Mouse (Mus musculus) gastrocnemius, adult 2 months (tissue): ENCODE measurements around the gene Clasp2. TPM values are rescaled to one million over a fixed set of nuclear protein-coding genes. Genes with fewer than 3 reads are reported as not detected.
A peak's percentile ranks its signal among the peaks of the same experiment; 100 is the strongest.

Experiments
- DNase-seq: peaks from one replicate; pipeline ENCODE4 v3.0.0; 2022
- H3K27ac ChIP-seq: fragments of 200-600 bp; 2 replicates; pipeline ENCODE4 v1.8.1; 2022; ENCODE audit warnings: mild to moderate bottlenecking
- H3K4me3 ChIP-seq: fragments of 200-600 bp; 2 replicates; pipeline ENCODE4 v1.8.1; 2022; ENCODE audit warnings: mild to moderate bottlenecking, moderate library complexity
- CTCF ChIP-seq: fragments of 200-600 bp; IDR thresholded peaks from 2 replicates; pipeline ENCODE4 v1.8.1; 2022; ENCODE audit warnings: antibody characterized with exemption, mild to moderate bottlenecking, moderate library complexity
- intact Hi-C: fragments of 180-260 bp; cut with DNase I; formaldehyde crosslinking; loops from one replicate; pipeline ENCODE4 v1.15.1; 2025
- total RNA-seq, 2 experiments: library from RNA; stranded (reverse); gene quantifications; 2 replicates each; pipeline ENCODE4 v1.2.3; 2021

Clasp2 gene
- total RNA-seq, 2 experiments from 2014 or later, result 42.0 to 52.7 TPM

DNA sequence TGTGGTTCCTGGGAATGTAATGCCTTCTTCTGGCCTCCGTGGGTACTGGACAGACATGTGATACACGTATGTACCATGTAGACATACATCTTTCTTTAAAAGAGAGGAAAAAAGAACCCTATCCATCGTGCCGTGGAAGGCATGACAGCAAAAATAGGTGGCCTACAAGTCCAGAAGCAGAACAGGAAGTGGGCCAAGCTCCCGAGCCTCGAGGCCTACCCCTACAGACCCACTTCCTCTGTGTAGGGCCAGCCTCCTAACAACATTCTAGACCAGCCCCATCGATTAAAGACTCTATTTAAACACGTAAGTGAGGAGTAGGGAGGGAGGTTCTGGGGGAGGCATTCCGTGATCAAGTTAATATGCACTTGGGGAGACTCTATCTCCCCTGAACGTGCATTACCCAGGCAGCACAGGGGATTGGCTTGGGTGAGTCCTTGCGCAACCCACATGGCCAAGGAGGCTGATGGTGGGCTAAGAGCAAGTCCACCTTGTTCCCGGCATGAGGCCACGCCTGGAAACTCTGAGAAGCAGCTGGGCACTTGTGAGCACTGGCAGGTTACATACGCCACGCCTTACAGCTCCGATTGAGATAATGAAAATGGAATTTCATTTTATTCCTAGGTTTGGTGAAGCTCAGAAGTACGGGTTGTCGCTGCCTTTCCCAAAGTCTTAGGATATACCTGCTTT is 14.1 kb upstream of the Clasp2 start:
- DNase-seq, result no peak
- Histone ChIP-seq H3K4me3 (no peak overlapping the region), H3K27ac (no peak overlapping the region)
- intact Hi-C loops, result no loop called here
- TF ChIP-seq CTCF, result no peak

DNA sequence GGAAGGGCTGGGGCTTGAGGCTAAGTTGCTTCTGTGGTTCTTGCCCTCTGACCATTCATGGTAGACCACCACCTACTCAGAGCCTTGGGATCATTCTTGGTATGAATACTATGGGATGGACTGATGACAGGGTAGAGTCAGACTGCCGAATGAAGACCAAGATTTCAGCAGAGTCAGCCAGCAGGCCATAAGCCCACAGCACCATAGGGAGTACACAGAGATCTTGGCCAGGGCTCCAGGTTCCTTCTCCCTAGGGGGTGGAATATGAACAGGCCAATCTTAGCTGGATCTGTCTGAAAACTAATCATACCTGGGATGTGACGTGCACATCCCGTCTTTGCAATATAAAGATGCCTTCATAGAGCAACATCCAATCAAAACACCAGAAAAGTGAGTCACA is 9.7 kb upstream of the Clasp2 start:
- TF ChIP-seq CTCF, result no peak
- DNase-seq, result no peak
- H3K27ac ChIP-seq, result no peak overlapping the region
- intact Hi-C loops, result no loop called here
- H3K4me3 ChIP-seq, result no peak overlapping the region

DNA sequence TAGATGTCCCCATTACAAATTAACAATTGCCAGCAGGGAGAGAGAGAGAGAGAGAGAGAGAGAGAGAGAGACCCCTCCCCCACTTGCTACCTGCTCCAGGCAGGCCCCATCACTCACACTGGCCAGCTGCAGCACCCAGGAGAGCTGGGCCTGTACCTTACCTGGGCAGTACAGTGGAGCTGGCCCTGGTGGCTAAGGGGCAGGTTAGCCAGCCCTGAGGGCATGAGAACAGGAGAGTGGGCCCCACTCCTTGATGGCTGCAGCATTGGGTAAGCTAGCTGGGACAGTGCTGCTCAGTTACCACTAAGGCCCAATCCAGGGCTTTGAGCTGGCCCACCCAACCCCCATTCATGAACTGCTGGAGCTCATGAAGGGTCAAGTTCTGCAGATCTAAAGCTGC is 5.4 kb upstream of the Clasp2 start:
- H3K27ac ChIP-seq, result no peak overlapping the region
- H3K4me3 ChIP-seq, result no peak overlapping the region
- no peak for DNase-seq
- no peak for TF ChIP-seq CTCF
- intact Hi-C loops, result no loop called here

DNA sequence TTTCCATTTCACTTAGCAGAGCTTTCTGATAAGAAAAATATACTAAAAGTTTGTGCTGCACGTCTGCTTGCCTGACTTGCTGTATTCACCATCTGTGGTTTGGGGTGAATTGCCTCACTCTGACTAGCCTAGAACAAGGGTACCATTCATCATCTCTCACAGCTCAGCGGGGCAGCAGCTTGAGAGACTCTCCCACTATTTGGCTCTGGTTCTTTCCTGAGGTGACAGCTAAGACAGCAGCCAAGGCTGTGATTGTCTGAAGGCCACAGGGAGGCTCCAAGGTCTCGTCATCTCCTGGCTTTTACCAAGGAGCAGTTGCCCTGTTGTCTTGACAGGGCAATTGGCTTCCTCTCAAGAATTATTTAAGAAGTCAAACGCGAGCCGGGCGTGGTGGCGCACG is 3.3 kb upstream of the Clasp2 start:
- TF ChIP-seq CTCF, result no peak
- intact Hi-C loops, result no loop called here
- Histone ChIP-seq H3K4me3 (no peak overlapping the region), H3K27ac (peak overlapping the region; percentile 6; the same call in 1 of the 2 replicates)
- DNase-seq, result no peak

DNA sequence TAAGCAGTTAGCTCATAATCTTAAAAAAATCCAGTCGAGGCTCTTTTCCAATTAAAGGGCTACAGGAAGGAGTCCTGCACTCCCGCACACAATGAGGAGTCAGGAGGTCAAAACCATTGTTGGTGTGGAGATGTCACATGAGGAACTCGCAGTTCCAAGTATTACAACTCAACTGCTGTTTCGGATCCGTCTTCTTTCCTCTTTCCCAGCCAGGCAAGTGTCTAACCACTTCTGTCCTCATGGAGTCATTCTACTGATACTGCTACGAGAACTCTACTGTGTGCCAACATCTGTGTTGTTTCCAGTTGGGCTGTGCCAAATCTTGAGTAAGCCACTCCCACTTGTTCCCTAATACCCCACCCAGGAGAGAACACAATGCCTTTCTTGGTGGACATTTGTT is 2.3 kb upstream of the Clasp2 start:
- intact Hi-C loops, result no loop called here
- peak overlapping the region; percentile 98 for H3K27ac ChIP-seq
- H3K4me3 ChIP-seq, result no peak overlapping the region
- no peak for TF ChIP-seq CTCF
- no peak for DNase-seq

DNA sequence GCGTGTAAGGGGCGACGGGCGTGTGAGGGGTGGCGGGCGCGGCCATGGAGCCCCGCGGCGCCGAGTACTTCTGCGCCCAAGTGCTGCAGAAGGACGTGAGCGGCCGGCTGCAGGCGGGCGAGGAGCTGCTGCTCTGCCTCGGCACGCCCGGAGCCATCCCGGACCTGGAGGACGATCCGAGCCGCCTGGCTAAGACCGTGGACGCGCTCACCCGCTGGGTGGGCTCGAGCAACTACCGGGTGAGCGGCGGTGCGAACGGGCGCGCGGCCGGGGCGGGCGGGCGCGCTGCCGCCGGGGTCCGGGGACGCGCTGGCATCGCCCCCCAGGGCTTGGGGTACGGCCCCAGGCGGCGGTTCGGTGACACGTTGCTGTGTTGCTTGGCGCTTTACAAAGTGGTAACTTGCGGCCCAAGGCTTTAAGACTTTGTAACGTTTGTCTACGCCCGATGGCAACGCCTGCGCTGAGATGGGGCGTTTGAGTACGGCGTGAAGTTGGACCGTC is 414 bp downstream of the Clasp2 start:
- intact Hi-C loops, result loop anchor here (5.0 to 10.0 kb wide), 5 partner anchors 34 to 373 kb away; partner anchors contain the start of gene Pdcd6ip
- peak overlapping the region; percentile 98 for H3K4me3 ChIP-seq
- no peak for TF ChIP-seq CTCF
- DNase-seq, result peak; percentile 66
- H3K27ac ChIP-seq, result peak overlapping the region; percentile 98

DNA sequence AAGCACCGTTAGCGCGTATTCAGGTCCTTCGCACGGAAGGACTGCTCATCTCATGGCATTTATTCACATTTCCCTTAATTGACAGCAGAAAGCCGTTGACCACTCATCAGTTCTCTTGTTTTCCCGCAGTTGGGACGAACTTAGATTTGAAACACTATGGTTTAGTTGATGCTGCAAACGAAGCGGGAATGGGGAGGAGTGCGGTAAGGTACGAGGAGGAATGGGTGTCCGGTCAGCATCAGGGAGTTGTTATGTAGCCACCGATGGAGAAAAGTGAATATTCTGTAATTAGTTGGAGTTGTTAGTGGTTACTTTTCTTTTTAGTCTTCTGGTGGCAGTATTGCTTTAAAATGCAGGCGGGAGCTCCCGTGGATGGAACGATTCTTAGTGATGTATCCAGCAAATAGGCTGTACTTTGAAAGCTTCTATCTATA is 1.1 kb downstream of the Clasp2 start:
- intact Hi-C loops, result loop anchor here (5.0 to 10.0 kb wide), 5 partner anchors 35 to 372 kb away; partner anchors contain the start of gene Pdcd6ip
- peak; percentile 62 for TF ChIP-seq CTCF

DNA sequence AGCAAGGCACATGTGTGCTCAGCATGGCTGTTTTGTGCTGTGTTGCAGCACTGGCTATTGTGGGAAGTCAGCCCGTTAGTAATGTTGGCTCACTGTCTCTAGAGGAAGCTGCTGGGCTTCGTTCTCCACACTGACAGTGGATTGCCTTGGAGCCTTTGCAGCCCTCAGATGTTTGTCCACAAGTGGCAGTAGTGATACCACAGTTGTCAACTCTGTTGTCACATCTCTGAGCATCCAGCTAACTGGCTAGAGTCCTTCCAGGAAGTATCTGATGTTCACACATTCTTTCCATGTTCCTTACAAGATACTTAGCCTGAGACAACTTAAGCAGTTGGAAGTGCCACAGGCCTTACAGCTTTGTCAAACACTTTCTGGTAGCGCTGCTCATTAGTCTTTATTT is 2.0 kb downstream of the Clasp2 start:
- no peak overlapping the region for H3K27ac ChIP-seq
- no peak for TF ChIP-seq CTCF
- intact Hi-C loops, result loop anchor here (5.0 to 10.0 kb wide), 5 partner anchors 36 to 372 kb away; partner anchors contain the start of gene Pdcd6ip
- H3K4me3 ChIP-seq, result no peak overlapping the region
- no peak for DNase-seq

More for the DNA sequence above, 1.1 kb downstream of the Clasp2 start:
- DNase-seq, result no peak
- Histone ChIP-seq H3K4me3 (peak overlapping the region; percentile 98), H3K27ac (peak overlapping the region; percentile 98)

GRCm38 (mm10) chr9:113749356-113749755 is 8.1 kb downstream of the Clasp2 start:
- H3K4me3 ChIP-seq, result peak overlapping the region; percentile 33
- DNase-seq, result no peak
- TF ChIP-seq CTCF, result no peak
- intact Hi-C loops, result loop anchor here (10.0 kb wide), 2 partner anchors 75 to 365 kb away; no protein-coding TSS in a partner anchor
- H3K27ac ChIP-seq, result peak overlapping the region; percentile 12; the same call in 1 of the 2 replicates

GRCm38 (mm10) chr9:113755888-113756719 is 14.8 kb downstream of the Clasp2 start:
- intact Hi-C loops, result no loop called here
- H3K27ac ChIP-seq, result no peak overlapping the region
- DNase-seq, result no peak
- TF ChIP-seq CTCF, result no peak
- H3K4me3 ChIP-seq, result no peak overlapping the region

DNA sequence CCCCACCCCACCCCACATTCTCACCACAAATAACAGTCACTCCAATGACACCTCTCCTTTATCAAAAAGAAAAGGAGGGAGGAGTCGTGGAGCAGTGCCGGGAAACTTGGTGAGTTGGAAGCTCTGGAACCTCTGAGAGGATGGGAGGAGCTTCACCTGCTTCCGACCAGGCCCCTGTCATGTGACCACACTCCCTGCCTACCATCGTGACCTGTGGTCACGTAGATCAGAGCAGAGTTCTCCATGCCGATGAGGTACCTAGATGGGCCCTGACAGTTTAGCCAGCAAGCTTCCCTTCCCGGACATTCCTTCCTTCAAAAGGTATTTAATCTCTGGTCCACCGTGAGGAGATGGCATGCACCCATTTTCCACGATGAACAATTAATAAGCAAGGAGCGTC is 17.2 kb downstream of the Clasp2 start:
- intact Hi-C loops, result no loop called here
- no peak for DNase-seq
- Histone ChIP-seq H3K4me3 (no peak overlapping the region), H3K27ac (no peak overlapping the region)
- no peak for TF ChIP-seq CTCF

DNA sequence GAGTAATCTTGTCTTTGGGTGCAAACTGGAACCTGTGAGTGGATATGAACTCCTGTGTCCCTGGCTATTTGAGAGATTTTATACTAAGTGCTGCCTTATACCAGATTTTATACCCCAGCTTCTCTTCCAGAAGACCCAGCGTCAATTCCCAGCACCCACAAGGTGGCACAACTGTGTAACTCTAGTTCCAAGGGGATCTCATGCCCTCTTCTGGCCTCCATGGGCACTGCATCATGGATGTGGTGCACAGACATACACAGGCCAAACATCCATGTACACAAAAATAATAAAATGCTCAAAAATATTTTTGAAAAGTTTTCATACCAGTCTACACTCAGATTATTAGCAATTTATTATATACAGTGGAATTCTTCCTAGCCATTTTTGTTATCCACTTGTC is 18.4 kb downstream of the Clasp2 start:
- no peak overlapping the region for H3K4me3 ChIP-seq
- peak; percentile 29; the same call in 1 of the 2 replicates for TF ChIP-seq CTCF
- no peak overlapping the region for H3K27ac ChIP-seq
- intact Hi-C loops, result no loop called here
- no peak for DNase-seq

DNA sequence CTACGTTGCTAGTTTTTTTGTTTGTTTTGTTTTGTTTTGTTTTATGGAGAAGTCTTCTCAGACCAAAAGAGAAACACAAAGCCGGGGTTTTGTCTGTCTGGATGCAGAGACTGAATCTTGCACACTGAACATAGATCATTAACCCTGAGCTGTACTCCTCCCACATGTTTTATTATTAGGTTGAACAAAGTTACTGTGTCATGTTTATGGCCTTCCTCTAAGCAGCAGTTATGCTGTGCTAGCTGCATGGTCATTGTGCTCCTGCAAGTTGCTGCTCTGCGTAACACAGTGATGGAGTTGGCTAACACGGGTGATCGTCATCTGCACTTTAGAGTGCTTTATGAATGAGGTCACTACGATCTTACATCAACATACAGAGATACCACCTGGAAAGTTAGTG is 21.1 kb downstream of the Clasp2 start:
- Histone ChIP-seq H3K27ac (no peak overlapping the region), H3K4me3 (no peak overlapping the region)
- DNase-seq, result no peak
- no peak for TF ChIP-seq CTCF
- intact Hi-C loops, result no loop called here
